Mouse (Mus musculus): ENCODE measurements around the gene Kirrel2.

DNA sequence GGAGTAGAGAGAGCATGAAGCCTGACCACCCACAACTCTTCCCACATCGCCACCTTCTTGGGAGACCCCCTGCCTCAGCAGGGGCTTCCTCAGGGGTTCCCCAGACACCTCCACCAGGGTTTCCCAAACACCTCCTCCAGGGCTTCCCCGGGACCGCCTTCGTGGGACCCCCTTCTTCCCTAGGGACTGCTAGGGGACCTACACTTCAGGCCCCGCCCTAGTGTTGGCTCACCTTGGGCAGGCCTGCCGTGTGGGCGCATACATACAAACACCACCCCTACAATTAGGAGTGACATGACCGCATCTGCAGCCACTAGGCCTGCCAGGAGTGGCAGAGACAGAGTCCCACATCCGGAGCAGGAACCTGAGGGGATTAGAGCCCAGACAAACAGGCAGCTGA is 39.6 kb downstream of the Kirrel2 start:
- TF ChIP-seq MYOG (IDR thresholded peaks at IDR 0.05; ENCODE audit: control insufficient read depth, extremely low read depth, insufficient read length) (no peak), USF1 (IDR thresholded peaks at IDR 0.05; ENCODE audit: low read depth) (no peak), CTCF (IDR thresholded peaks at IDR 0.05; ENCODE audit: control insufficient read depth, insufficient read depth, insufficient read length) (no peak)
